Mouse (Mus musculus) heart, postnatal 0 days (tissue): ENCODE measurements at regions not wholly inside any gene's neighbourhood (a gene's known extent, or its start where the extent isn't known, plus 50 kb on each side); places are given as distances from the start of the nearest gene placed in this dataset.
A peak's percentile ranks its signal among the peaks of the same experiment; 100 is the strongest.

Experiments
- ATAC-seq: fragments of 200-750 bp; cut with Nextera tagmentation; 2 replicates; pipeline ENCODE4 v1.8.0; 2017; ENCODE audit warnings: low read depth, moderate number of reproducible peaks, moderate library complexity; ENCODE audit not compliant: insufficient read depth
- DNase-seq: peaks from one replicate; pipeline ENCODE4 v3.0.0-alpha.2; 2016; ENCODE audit warnings: low spot score
- H3K27ac ChIP-seq: fragments of 300-500 bp; sonication (generic); 2 replicates; pipeline ENCODE4 v1.5.1; 2014; ENCODE audit warnings: low read depth, mild to moderate bottlenecking
- H3K27me3 ChIP-seq: fragments of 300-500 bp; sonication (generic); 2 replicates; pipeline ENCODE4 v1.6.1; 2014; ENCODE audit warnings: low read length, mixed read lengths; ENCODE audit not compliant: control insufficient read depth, insufficient read depth
- H3K36me3 ChIP-seq: fragments of 300-500 bp; sonication (generic); replicated peaks from 2 replicates; pipeline ENCODE4 v1.6.1; 2014; ENCODE audit warnings: low read length, mixed read lengths; ENCODE audit not compliant: control insufficient read depth, insufficient read depth
- H3K4me1 ChIP-seq: fragments of 300-500 bp; sonication (generic); 2 replicates; pipeline ENCODE4 v1.6.1; 2014; ENCODE audit warnings: antibody characterized with exemption; ENCODE audit not compliant: control insufficient read depth, insufficient read depth
- H3K4me2 ChIP-seq: fragments of 300-500 bp; sonication (generic); 2 replicates; pipeline ENCODE4 v1.6.1; 2014; ENCODE audit warnings: low read depth, mild to moderate bottlenecking, low read length, moderate library complexity
- H3K4me3 ChIP-seq: fragments of 300-500 bp; sonication (generic); 2 replicates; pipeline ENCODE4 v1.5.1; 2014; ENCODE audit warnings: low read depth, low read length
- H3K9ac ChIP-seq: fragments of 300-500 bp; sonication (generic); replicated peaks from 2 replicates; pipeline ENCODE4 v1.6.1; 2014; ENCODE audit warnings: low read depth, low read length, mixed read lengths
- H3K9me3 ChIP-seq: fragments of 300-500 bp; sonication (generic); replicated peaks from 2 replicates; pipeline ENCODE4 v1.6.1; 2016; ENCODE audit warnings: low read length; ENCODE audit not compliant: control insufficient read depth
- CTCF ChIP-seq: IDR thresholded peaks from 2 replicates; pipeline ENCODE4 v1.5.1; 2016; ENCODE audit warnings: antibody characterized with exemption, control low read depth, low read depth
- EP300 ChIP-seq: IDR thresholded peaks from 2 replicates; pipeline ENCODE4 v1.6.1; 2016; ENCODE audit warnings: antibody characterized with exemption, low read depth
- WGBS: fragments of 180-500 bp; shearing (Covaris S2); extraction: QIAGEN DNeasy Blood & Tissue Kit; methylation state at CpG from one replicate; pipeline ENCODE4 v1.1.7; 2014; 5-methylcytosine and 5-hydroxymethylcytosine counted together

DNA sequence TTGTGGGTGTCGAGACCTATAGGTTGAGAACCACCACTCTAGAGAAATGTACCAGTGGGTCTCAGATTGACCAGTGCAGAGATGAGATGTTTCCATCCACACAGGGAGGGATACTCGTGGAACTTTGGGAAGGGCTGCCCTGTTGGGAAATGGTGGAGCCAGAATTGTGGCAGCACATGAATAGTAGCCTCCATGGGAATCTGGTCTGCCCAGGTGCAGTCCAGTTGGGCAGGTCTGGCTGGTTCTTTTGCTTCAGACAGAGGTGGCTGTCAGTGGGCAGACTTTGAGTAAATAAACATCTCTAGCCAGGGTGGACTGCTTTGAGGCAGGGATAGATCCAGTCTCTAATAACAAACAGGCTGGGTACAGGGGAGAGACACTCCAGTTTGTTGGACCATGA lies 126.0 kb upstream of the Sash1 start:
- H3K36me3 ChIP-seq: no peaks in the 10 kb centered on the region
- H3K4me1 ChIP-seq: no peaks in the 10 kb centered on the region; the same call in 1 of the 2 replicates
- H3K9ac ChIP-seq: no peak overlapping the region
- no peak for TF ChIP-seq EP300
- no peak for TF ChIP-seq CTCF
- WGBS: 69% methylated on average over 2 of the region's 2 CpGs
- H3K9me3 ChIP-seq: no peaks in the 10 kb centered on the region
- DNase-seq: no peak
- H3K27ac ChIP-seq: no peak overlapping the region
- H3K27me3 ChIP-seq: no peaks in the 10 kb centered on the region
- no peak for ATAC-seq
- H3K4me3 ChIP-seq: no peak overlapping the region
- H3K4me2 ChIP-seq: no peak overlapping the region

DNA sequence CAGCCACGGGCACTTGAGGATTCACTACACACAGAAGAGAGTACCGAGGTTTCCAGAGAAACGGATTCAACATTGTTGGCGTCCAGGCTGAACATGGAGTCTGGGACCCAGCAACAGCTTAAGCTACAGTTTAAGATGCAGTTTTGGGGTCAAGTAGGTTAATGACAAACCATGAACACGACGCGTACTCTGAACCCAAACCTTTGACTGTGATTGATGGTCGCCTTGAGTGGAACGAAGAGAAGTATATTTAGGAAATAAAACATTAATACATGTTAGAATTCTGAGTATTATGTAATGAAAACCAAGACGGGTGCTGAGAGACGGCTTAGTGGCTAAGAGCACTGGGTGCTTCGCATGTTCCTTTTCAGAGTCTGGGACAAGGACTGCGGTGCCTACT lies 124.3 kb upstream of the Sash1 start:
- Histone ChIP-seq H3K36me3 (no peaks in the 10 kb centered on the region), H3K9ac (no peak overlapping the region), H3K4me3 (no peak overlapping the region), H3K27me3 (no peaks in the 10 kb centered on the region), H3K9me3 (no peaks in the 10 kb centered on the region), H3K4me1 (no peaks in the 10 kb centered on the region; the same call in 1 of the 2 replicates), H3K4me2 (no peak overlapping the region), H3K27ac (no peak overlapping the region)
- DNase-seq (no peak), ATAC-seq (no peak)
- TF ChIP-seq EP300 (no peak), CTCF (no peak)
- 86% methylated on average over 13 of the region's 13 CpGs for WGBS

DNA sequence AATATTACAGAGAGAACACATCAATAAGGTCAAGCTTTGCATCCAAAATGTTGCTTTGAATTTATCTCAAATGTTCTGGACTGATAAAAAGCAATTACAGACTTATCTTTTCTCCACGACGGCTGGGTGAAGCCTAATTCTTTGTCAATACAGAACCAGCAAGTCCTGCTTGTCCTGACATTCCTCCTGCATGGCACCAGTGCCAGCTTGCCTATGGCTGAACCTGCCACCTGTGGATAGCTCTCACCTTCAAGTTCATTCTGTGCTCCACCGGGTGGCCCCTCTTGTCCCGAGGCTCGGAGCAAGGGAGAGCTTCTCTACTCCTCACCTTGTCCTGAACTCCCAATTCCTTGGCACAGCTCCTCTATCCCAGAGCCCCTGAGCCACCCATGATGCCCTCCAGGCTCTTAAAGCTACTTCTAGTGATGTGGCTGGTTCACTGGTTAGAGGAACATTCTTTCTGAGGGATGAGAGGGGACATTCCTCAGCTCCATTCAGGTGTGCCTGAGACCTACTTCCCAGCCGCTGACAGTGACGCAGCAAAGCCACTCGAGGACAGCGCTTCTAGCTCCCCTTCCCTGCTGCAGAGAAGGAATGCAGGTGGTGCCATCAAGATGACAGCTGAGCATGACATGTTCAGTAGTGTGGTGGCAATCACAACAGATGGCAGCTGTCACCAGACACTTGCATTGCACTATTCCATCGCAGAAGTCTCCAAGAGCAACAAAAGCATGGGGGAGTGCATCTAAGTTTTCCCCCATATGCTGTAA lies 119.5 kb upstream of the Sash1 start:
- Histone ChIP-seq H3K9ac (no peak overlapping the region), H3K36me3 (no peaks in the 10 kb centered on the region), H3K27me3 (no peaks in the 10 kb centered on the region), H3K27ac (no peak overlapping the region), H3K4me2 (no peak overlapping the region), H3K4me3 (no peak overlapping the region), H3K9me3 (no peaks in the 10 kb centered on the region), H3K4me1 (no peaks in the 10 kb centered on the region)
- no peak for ATAC-seq
- WGBS: 37% methylated on average over 10 of the region's 10 CpGs
- TF ChIP-seq CTCF (no peak), EP300 (no peak)
- no peak for DNase-seq

DNA sequence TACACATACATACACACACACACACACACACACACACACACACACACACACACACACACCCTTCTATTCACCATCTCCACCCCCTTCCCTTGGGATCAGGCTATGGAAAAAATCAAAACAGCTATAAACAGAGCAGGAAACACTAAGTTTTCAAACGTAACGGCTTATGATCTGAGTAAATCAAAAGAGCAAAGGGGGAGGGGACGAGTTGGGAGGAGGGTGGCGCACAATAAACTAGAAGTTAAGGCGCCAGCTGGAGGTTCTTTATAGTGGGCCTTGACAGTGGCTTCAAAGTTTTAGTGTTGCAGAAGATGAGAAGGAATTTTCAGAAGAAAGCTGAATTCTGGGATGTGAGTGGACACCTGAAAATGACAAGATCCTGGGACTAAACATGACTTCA lies 116.4 kb upstream of the Sash1 start:
- H3K36me3 ChIP-seq: no peaks in the 10 kb centered on the region
- no peak overlapping the region for H3K4me2 ChIP-seq
- no peak overlapping the region for H3K4me3 ChIP-seq
- no peak overlapping the region for H3K27ac ChIP-seq
- ATAC-seq: no peak
- H3K4me1 ChIP-seq: peaks cover 6% of the 10 kb centered on the region; the same call in 1 of the 2 replicates
- H3K9ac ChIP-seq: no peak overlapping the region
- WGBS: 73% methylated on average over 5 of the region's 5 CpGs
- no peaks in the 10 kb centered on the region for H3K9me3 ChIP-seq
- no peak for TF ChIP-seq CTCF
- no peak for TF ChIP-seq EP300
- DNase-seq: no peak
- H3K27me3 ChIP-seq: no peaks in the 10 kb centered on the region

DNA sequence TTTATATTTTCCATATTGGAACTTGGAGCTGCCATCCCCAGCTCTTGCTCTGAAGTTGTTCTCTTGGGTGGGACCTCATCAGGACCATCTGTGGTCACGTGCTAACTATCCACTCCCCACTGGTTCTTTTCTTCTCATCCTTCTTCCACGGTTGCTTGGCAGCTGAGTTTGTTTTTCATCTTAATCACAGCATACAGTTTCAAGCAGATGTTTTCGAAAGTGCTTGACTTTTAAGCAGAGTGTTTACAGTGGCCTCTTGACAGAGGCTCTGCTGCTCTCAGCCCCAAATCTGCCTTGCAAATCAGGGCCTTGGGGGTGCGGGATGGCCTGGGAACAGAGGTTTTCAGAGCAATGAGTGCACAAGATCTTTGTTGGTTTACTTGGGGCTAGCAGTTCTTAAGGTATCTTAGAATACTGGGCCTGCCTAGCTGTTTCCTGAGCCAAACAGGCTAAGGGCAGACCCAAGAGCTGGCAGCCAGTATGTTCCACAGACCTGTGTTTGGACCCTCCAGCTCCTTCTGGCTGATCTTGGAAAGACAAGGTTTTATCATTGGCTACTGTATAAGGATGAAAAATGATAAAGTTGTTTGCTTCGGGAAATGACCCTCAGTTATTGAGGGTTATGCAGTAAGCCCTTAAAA lies 113.0 kb upstream of the Sash1 start:
- Histone ChIP-seq H3K4me1 (peaks cover 6% of the 10 kb centered on the region; the same call in 1 of the 2 replicates), H3K9ac (no peak overlapping the region), H3K4me3 (no peak overlapping the region), H3K27me3 (no peaks in the 10 kb centered on the region), H3K36me3 (no peaks in the 10 kb centered on the region), H3K9me3 (no peaks in the 10 kb centered on the region), H3K4me2 (no peak overlapping the region), H3K27ac (peak overlapping the region; percentile 25; the same call in 1 of the 2 replicates)
- DNase-seq: peak; percentile 37
- WGBS: 30% methylated on average over 5 of the region's 5 CpGs
- ATAC-seq: no peak
- no peak for TF ChIP-seq EP300
- no peak for TF ChIP-seq CTCF
